Mouse (Mus musculus): ENCODE measurements at regions not wholly inside any gene's neighbourhood (a gene's known extent, or its start where the extent isn't known, plus 50 kb on each side); places are given as distances from the start of the nearest gene placed in this dataset.

DNA sequence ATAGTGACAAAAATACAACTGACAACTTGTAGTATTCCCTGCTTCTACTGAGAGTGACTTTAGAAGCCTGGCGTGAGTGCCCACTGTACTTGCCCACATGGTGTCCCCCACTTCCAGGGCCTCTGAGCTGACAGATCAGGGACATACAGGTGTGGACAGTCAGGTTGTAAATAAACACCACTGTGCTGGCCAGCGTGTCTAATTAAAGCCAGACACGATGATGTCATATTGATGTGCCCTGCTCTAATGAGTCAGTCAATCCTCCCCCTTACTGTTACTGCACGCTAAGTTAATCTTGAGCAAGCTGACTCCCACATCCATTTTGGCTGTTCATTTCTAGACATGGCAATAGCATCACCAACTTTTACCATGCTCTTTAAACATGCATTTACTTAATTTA, 164.7 kb downstream of the Pmp22 start:
- no peak for DNase-seq

GRCm38 (mm10) chr11:63294476-63294875, 165.7 kb downstream of the Pmp22 start:
- DNase-seq: no peak

DNA sequence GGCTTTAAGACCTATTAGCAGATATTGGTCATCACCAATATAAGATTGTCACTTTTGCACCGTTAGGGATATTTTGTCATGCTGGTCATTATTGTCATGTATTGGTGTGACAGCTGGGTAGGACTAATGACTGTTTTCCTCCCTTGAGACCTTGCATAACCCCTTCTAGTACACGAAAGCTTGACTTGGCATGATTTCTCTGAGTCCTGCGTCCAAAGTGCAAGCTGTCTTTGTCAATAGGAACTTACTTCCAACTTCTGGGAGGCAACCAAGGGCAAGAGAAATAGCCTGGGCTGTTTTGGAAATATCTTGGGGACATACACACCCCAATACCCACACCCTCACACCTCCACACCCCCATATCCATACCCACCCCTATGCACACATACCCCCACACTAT, 167.7 kb downstream of the Pmp22 start:
- peak; percentile 43 for DNase-seq

DNA sequence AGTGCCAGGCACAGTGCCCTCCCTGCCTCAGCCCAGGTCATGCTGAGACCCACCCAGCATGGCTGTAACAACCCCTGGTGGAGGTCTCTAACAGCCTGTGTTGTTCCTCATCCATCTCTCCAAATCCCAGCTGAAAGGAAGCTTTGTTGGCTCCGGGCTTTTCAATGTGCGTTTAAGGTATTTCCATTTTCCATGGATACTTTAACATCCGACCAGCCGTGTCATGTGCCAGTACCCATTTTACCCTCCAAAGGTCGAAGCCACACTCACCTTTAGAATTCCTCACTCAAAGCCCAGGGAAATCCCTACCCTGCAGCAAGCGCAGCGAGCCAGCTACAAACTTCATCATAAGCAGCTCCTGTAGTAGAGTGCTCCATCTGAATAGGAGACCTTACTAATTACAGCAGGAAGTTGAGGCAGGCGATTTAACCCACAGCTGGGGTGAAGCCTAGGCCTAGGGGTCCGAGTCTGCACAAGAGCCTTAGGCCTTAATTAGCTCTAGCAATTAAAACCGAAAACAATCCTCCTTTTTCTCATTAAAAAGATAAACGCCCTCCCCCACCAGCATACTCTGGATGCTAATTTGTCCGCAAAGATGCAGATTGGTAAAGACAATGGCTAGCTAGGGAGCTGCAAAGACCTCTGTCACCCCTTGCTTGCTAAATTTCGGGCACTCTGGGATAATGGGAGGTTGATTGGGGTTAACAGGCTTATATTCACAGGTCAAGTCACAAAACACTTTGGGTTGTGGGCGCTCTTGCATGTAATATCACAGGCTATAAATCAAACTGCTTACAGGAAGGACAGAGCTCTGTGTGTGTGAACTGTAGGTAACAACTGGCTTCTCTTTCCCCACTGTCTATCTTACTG, 171.2 kb downstream of the Pmp22 start:
- DNase-seq: no peak

DNA sequence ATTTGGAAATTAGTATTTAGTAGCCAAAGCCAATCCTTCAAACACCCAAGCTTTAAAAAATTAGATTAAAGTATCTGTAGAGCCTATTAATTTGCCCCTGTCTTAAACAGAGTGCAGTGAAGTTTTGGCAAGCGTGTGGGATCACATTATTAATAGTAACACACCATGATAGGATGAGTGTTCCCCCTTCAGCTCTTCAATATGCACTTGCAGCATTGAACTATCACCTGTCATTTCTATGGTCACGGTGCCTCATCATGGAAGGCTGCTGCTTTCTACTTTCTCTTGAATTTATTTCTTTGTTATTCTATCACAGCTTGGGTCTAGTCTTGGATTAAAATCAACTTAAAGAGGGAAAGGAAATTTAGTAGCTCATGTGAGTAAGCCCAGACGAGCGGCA, 196.4 kb downstream of the Pmp22 start:
- DNase-seq: no peak

- DNase-seq: no peak
These were observed 198.1 kb downstream of the Pmp22 start for GRCm38 (mm10) chr11:63326864-63327263.

GRCm38 (mm10) chr11:63337503-63337902, 208.7 kb downstream of the Pmp22 start:
- DNase-seq: no peak

DNA sequence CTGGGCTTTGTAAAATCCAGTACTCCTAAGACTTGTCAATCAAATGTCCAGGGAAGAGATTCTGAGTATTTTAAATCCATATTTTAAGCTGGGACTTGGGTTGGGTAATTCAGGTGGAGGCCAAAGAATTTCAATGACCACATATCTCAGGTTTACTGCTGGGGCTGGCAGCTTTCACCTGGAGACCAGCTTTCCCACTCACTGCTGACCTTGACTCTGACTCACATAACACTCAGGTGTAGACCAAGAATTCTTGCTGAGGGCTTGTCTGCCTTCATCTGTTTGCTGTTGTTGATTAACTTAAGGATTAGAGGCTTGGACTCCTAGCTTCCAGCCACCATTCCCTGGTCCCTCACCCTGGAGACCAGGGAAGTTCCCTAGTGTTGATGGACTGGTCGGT, 209.5 kb downstream of the Pmp22 start:
- DNase-seq: peak; percentile 24

DNA sequence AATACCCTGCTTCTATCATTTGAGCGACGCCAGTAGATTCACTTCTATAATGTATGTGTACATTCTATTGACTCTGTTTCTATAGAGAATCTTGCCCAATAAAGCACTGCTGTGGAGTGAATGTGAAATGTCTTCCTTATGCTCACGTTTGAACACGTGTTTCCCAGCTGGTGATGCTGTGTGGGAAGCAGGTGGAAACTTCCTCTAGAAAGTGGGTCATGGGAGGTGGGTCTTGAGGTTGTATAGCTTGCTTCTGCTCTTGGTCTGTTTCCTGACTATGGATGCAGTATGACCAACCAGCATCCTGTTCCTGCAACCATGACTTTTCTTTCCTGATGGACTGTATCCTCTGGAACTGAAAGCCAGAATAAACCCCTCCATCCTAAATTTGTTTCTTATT, 216.9 kb downstream of the Pmp22 start:
- DNase-seq: no peak

DNA sequence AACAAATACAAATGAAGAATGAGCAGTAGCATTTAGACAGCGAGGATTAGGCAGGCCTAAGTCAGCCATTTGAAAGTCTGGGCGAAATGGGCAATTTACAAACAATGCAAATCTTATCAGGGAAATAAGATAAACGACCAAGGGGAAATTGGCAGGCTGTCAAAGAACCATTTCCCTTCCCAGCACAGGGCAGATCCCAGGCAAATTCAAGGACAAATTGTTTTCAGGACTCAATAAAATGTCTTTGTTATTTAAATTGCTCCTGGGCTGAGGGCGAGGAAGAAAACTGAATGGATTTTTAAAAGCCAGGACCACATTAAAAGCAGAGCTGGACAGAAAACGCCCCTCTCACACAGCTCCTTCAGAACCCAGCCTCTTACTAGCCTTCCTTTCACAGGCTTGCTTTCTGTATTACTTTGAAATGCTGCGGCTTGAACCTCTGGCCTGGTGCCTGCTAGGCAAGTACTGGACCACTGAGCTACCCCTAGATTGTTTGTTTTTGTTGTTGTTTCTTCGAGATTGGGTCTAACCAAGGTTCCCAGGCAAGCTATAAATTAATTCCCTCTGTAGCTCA, 221.4 kb downstream of the Pmp22 start:
- DNase-seq: no peak

- DNase-seq: no peak
These were observed 223.2 kb downstream of the Pmp22 start for GRCm38 (mm10) chr11:63351999-63352398.

DNA sequence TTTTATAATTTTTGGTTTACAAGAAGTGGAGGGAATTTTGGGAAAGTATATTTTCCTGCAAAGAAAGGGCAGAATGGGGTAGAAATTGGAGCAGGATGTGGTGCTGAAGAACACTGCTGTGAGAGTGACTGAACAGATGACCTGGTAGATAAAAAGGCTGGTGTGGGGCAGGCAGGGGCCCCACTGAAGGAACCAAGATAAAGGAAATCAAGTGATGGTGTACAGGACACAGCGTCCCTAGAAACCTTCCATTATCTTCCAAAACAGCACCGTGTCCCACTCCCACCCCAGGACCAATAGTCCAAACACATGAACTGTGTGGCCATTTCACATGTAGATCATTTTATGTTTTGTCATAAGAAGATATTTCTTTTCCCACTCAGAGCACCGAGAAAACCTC, 224.2 kb downstream of the Pmp22 start:
- DNase-seq: no peak

- DNase-seq: no peak
These were observed 224.9 kb downstream of the Pmp22 start for GRCm38 (mm10) chr11:63353671-63354070.

GRCm38 (mm10) chr11:63357772-63358344, 229.1 kb downstream of the Pmp22 start:
- DNase-seq: no peak

- DNase-seq: no peak
These were observed 239.0 kb downstream of the Pmp22 start for GRCm38 (mm10) chr11:63367756-63368265.

DNA sequence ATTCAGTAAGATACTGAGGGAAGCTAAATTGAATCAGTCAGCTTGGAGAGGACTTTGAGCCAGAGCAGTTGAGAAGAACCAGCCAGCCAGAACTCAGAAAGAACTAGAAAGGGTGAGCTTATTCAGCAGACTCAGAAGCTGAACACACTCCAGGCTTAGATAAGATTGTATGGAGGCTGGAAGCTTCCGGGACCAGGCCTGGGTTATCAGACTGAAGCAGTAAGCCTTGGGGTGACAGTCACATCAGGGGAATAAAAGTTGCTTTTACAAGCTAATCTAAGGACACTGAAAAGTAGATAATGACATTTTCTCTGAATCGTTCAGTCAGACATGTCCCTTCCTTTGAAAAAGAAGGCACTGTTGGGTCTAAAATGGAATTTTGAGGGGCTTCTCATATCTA, 240.7 kb downstream of the Pmp22 start:
- no peak for DNase-seq

- DNase-seq: no peak
These were observed 247.5 kb downstream of the Pmp22 start for GRCm38 (mm10) chr11:63376311-63376710.

DNA sequence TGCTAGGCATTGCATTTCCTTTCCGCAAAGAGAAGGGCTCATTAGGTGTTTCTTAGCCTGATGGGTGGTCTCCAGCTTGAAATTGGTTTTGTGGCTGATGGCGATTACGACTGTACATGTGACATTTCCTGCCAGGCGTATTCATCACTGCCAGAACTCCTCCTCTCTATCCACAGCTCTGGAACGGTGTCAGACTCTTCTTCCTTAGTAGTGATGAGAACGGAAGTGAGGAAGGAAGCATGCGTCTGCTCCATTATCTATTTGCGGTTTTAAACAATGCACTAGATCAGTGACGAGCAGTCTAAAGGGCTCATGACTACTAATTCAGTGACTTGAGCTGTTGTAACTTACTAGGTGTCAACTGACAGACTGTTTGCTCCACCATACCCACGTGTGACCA, 248.2 kb downstream of the Pmp22 start:
- DNase-seq: no peak

DNA sequence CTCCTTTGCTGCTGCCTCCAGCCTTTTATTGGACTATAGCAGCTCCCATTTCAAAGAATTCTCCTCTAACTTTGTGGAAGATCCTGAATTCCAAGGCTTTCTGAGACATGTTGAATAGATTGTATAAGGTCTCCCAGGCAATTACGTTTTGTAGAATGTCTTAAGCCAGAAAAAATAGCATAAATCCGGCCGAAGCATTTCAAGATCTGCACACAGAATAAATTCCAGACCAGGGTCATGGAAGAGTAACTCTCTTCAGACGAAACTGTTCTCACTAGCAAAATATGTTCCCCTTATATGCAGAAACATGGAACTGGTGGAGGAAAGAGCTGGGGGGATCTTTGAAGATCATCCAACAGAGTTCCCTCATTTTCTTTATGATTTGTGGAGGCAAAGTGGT, 259.5 kb downstream of the Pmp22 start:
- no peak for DNase-seq

GRCm38 (mm10) chr11:63391478-63391877, 262.7 kb downstream of the Pmp22 start:
- no peak for DNase-seq

GRCm38 (mm10) chr11:63392378-63392777, 263.6 kb downstream of the Pmp22 start:
- DNase-seq: peak; percentile 24

GRCm38 (mm10) chr11:63394201-63394600, 265.4 kb downstream of the Pmp22 start:
- DNase-seq: peak; percentile 51

- DNase-seq: no peak
These were observed 267.6 kb downstream of the Pmp22 start for GRCm38 (mm10) chr11:63396386-63396785.

- no peak for DNase-seq
These were observed 274.0 kb downstream of the Pmp22 start for GRCm38 (mm10) chr11:63402741-63403140.
